Mouse (Mus musculus) stomach, embryonic 15.5 days (tissue): ENCODE data around the gene Tnfrsf25. TPM values are rescaled to one million over a fixed set of nuclear protein-coding genes. Genes with fewer than 3 reads are reported as not detected.

ENCODE experiments used
- ATAC-seq: fragments of 200-750 bp; cut with Nextera tagmentation; 2 replicates; pipeline ENCODE4 v1.8.0; 2017; ENCODE audit warnings: low read depth, moderate number of reproducible peaks, moderate TSS enrichment; ENCODE audit not compliant: insufficient read depth, low FRiP score
- H3K27ac ChIP-seq: fragments of 300-500 bp; sonication (generic); 2 replicates; pipeline ENCODE4 v1.5.1; 2015; ENCODE audit warnings: mild to moderate bottlenecking, inconsistent platforms
- H3K27me3 ChIP-seq: fragments of 300-500 bp; sonication (generic); replicated peaks from 2 replicates; pipeline ENCODE4 v1.6.1; 2015; ENCODE audit warnings: inconsistent platforms
- H3K36me3 ChIP-seq: fragments of 300-500 bp; sonication (generic); 2 replicates; pipeline ENCODE4 v1.6.1; 2015; ENCODE audit warnings: inconsistent platforms
- H3K4me1 ChIP-seq: fragments of 300-500 bp; sonication (generic); 2 replicates; pipeline ENCODE4 v1.6.1; 2015; ENCODE audit warnings: inconsistent platforms
- H3K4me2 ChIP-seq: fragments of 300-500 bp; sonication (generic); 2 replicates; pipeline ENCODE4 v1.6.1; 2015; ENCODE audit warnings: mild to moderate bottlenecking, inconsistent platforms
- H3K4me3 ChIP-seq: fragments of 300-500 bp; sonication (generic); replicated peaks from 2 replicates; pipeline ENCODE4 v1.5.1; 2015; ENCODE audit warnings: inconsistent platforms
- H3K9ac ChIP-seq: fragments of 300-500 bp; sonication (generic); 2 replicates; pipeline ENCODE4 v1.6.1; 2015; ENCODE audit warnings: inconsistent platforms
- H3K9me3 ChIP-seq: fragments of 300-500 bp; sonication (generic); 2 replicates; pipeline ENCODE4 v1.6.1; 2016; ENCODE audit warnings: inconsistent platforms
- WGBS: fragments of 180-500 bp; shearing (Covaris S2); methylation state at CpG from one replicate; pipeline ENCODE4 v1.1.7; 2015; 5-methylcytosine and 5-hydroxymethylcytosine counted together
- polyA plus RNA-seq: library from polyadenylated mRNA; unstranded; fragments of >200 nt; fragmentation: Nextera tagmentation; extraction: Ambion mirVana; gene quantifications from 2 replicates; pipeline ENCODE4 v1.2.1, GENCODE M21; 2015

Gene Tnfrsf25
- 0.84 and 1.4 TPM in 2 replicates for polyA plus RNA-seq

- H3K27me3 ChIP-seq = peaks cover 52% of the 10 kb centered on the region
- H3K4me2 ChIP-seq = peak within 1 kb of the TSS; percentile 42
- H3K27ac ChIP-seq = no peak within 1 kb of the TSS
- peak within 1 kb of the TSS; percentile 19; the same call in 1 of the 2 replicates for H3K4me3 ChIP-seq
- peaks cover 42% of the 10 kb centered on the region for H3K4me1 ChIP-seq
- H3K9ac ChIP-seq = no peak within 1 kb of the TSS
- no peaks in the 10 kb centered on the region for H3K9me3 ChIP-seq
- ATAC-seq = no peak
- WGBS = 8% methylated on average over 30 of the region's 30 CpGs
- peaks cover 11% of the 10 kb centered on the region; the same call in 1 of the 2 replicates for H3K36me3 ChIP-seq
These were observed at the start of gene Tnfrsf25 for GRCm38 (mm10) chr4:152115921-152116612. Gene Tnfrsf25, plus strand, starts transcription at chr4:152115934.

DNA sequence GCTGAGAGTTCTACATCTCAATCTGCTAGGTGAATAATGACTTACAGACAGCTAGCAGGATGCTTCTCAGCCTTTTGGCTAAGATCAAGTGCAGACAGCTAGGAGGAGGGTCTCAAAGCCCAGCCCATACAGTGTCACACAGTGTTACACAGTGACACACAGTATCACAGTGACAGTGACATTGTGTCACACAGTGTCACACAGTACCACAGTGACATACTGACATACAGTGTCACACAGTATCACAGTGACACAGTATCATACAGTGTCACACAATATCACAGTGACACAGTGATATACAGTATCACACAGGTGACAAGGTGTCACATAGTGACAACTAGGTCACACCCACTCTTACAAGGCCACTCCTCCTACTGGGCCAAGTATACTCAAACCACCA, 48.5 kb upstream of the Tnfrsf25 start:
- H3K36me3 ChIP-seq = no peaks in the 10 kb centered on the region
- H3K27ac ChIP-seq = no peak overlapping the region
- ATAC-seq = no peak
- H3K4me1 ChIP-seq = peaks cover 1% of the 10 kb centered on the region; the same call in 1 of the 2 replicates
- no peaks in the 10 kb centered on the region for H3K27me3 ChIP-seq
- no peak overlapping the region for H3K4me2 ChIP-seq
- H3K9me3 ChIP-seq = no peaks in the 10 kb centered on the region
- H3K9ac ChIP-seq = no peak overlapping the region
- H3K4me3 ChIP-seq = no peak overlapping the region

GRCm38 (mm10) chr4:152068166-152068724, 47.5 kb upstream of the Tnfrsf25 start:
- Histone ChIP-seq H3K4me3 (no peak overlapping the region), H3K9me3 (no peaks in the 10 kb centered on the region), H3K4me2 (no peak overlapping the region), H3K36me3 (no peaks in the 10 kb centered on the region), H3K27me3 (no peaks in the 10 kb centered on the region), H3K9ac (no peak overlapping the region), H3K4me1 (peaks cover 6% of the 10 kb centered on the region), H3K27ac (no peak overlapping the region)
- no peak for ATAC-seq
- 70% methylated on average over 6 of the region's 6 CpGs for WGBS

DNA sequence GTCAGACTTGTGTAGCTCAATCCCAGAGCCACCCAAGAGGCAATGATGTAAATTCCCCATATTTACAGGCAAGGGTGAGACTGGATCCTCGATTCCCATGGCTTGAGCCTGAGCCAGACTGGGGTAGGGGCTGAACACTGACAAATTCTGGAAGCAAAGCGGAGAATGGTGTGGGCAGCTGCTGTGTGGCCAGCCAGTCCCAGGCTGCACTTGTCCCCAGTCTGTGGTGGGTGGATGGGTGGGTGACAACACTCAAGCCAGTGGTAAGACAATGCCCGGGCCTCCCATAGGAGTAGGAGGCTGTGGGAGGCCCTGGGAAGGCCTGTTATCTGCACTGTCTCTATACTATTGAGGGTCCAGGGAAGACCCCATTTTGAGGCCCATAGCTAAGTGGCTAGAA, 46.5 kb upstream of the Tnfrsf25 start:
- Histone ChIP-seq H3K4me1 (peaks cover 6% of the 10 kb centered on the region), H3K27me3 (no peaks in the 10 kb centered on the region), H3K9me3 (no peaks in the 10 kb centered on the region), H3K27ac (no peak overlapping the region), H3K4me2 (no peak overlapping the region), H3K9ac (no peak overlapping the region), H3K36me3 (no peaks in the 10 kb centered on the region), H3K4me3 (no peak overlapping the region)
- WGBS = 81% methylated on average over 3 of the region's 3 CpGs
- no peak for ATAC-seq

GRCm38 (mm10) chr4:152070494-152071396, 45.0 kb upstream of the Tnfrsf25 start:
- H3K4me3 ChIP-seq = no peak overlapping the region
- ATAC-seq = no peak
- no peak overlapping the region for H3K4me2 ChIP-seq
- H3K36me3 ChIP-seq = no peaks in the 10 kb centered on the region
- H3K4me1 ChIP-seq = peaks cover 6% of the 10 kb centered on the region
- H3K9ac ChIP-seq = no peak overlapping the region
- WGBS = 72% methylated on average over 11 of the region's 11 CpGs
- no peaks in the 10 kb centered on the region for H3K27me3 ChIP-seq
- H3K9me3 ChIP-seq = no peaks in the 10 kb centered on the region
- no peak overlapping the region for H3K27ac ChIP-seq

- H3K4me2 ChIP-seq = no peak within 1 kb of the TSS
- no peaks in the 10 kb centered on the region for H3K36me3 ChIP-seq
- no peak within 1 kb of the TSS for H3K9ac ChIP-seq
- no peak within 1 kb of the TSS for H3K27ac ChIP-seq
- no peaks in the 10 kb centered on the region for H3K9me3 ChIP-seq
- peaks cover 6% of the 10 kb centered on the region for H3K4me1 ChIP-seq
- no peak for ATAC-seq
- 63% methylated on average over 10 of the region's 10 CpGs for WGBS
- no peaks in the 10 kb centered on the region for H3K27me3 ChIP-seq
- no peak within 1 kb of the TSS for H3K4me3 ChIP-seq
These were observed 43.6 kb upstream of the Tnfrsf25 start, which contains the start of gene Plekhg5 for GRCm38 (mm10) chr4:152072121-152072601. Gene Plekhg5, plus strand, starts transcription at chr4:152072498.

GRCm38 (mm10) chr4:152072655-152073054, 43.1 kb upstream of the Tnfrsf25 start:
- Histone ChIP-seq H3K36me3 (no peaks in the 10 kb centered on the region), H3K4me1 (peaks cover 6% of the 10 kb centered on the region), H3K4me2 (no peak overlapping the region), H3K9ac (no peak overlapping the region), H3K27me3 (no peaks in the 10 kb centered on the region), H3K27ac (no peak overlapping the region), H3K9me3 (no peaks in the 10 kb centered on the region), H3K4me3 (no peak overlapping the region)
- WGBS = 62% methylated on average over 10 of the region's 10 CpGs
- ATAC-seq = no peak

GRCm38 (mm10) chr4:152073715-152074114, 42.0 kb upstream of the Tnfrsf25 start:
- Histone ChIP-seq H3K4me1 (peaks cover 6% of the 10 kb centered on the region), H3K36me3 (no peaks in the 10 kb centered on the region), H3K27ac (no peak overlapping the region), H3K9me3 (no peaks in the 10 kb centered on the region), H3K4me3 (no peak overlapping the region), H3K4me2 (no peak overlapping the region), H3K27me3 (no peaks in the 10 kb centered on the region), H3K9ac (no peak overlapping the region)
- ATAC-seq = no peak
- WGBS = 72% methylated on average over 6 of the region's 6 CpGs

DNA sequence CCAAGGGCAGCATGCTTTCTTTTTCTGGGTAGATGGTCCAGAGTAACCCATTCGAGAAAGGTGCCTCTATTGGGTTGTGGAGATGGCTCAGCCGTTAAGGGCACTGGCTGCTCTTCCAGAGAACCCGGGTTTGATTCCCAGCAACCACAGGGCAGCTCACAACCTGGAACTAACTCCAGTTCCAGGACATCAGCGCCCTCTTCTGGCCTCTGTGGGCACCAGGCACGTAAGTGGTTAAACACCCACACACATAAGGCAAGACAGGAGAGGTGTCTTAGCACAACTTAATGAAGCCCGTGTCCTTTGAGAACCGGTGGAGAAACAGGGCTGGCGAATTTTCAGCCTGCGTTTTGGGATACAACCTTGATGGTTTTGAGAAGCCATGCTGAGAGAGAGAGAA, 41.2 kb upstream of the Tnfrsf25 start:
- H3K27me3 ChIP-seq = no peaks in the 10 kb centered on the region
- WGBS = 85% methylated on average over 9 of the region's 9 CpGs
- peaks cover 6% of the 10 kb centered on the region for H3K4me1 ChIP-seq
- H3K9me3 ChIP-seq = no peaks in the 10 kb centered on the region
- H3K9ac ChIP-seq = no peak overlapping the region
- no peak for ATAC-seq
- no peak overlapping the region for H3K4me3 ChIP-seq
- H3K4me2 ChIP-seq = no peak overlapping the region
- H3K27ac ChIP-seq = no peak overlapping the region
- H3K36me3 ChIP-seq = no peaks in the 10 kb centered on the region

DNA sequence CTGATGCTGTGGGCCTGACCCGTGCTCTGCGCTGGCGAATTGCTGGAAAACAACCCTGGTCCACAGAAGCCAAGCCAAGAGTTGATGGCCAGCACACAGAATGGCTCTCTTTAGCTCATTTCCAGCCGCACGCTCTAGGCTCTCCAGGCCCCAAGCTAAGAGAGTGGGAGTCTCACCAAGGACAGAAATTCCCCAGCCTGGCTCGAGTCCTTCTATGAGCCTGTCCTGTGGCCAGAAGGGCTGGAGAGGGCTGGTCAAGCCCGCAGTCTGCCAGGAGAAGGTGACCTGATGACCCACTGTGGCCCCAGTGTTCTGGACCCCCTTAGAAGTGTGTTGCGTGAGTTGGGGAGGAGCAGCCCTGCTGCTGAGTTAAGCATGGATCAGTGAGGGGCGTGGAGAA, 38.5 kb upstream of the Tnfrsf25 start:
- Histone ChIP-seq H3K4me1 (peaks cover 6% of the 10 kb centered on the region), H3K9me3 (no peaks in the 10 kb centered on the region), H3K4me2 (no peak overlapping the region), H3K27ac (no peak overlapping the region), H3K9ac (no peak overlapping the region), H3K27me3 (no peaks in the 10 kb centered on the region), H3K36me3 (no peaks in the 10 kb centered on the region), H3K4me3 (no peak overlapping the region)
- 89% methylated on average over 9 of the region's 9 CpGs for WGBS
- no peak for ATAC-seq

GRCm38 (mm10) chr4:152078105-152078530, 37.6 kb upstream of the Tnfrsf25 start:
- Histone ChIP-seq H3K27me3 (no peaks in the 10 kb centered on the region), H3K4me1 (no peaks in the 10 kb centered on the region), H3K36me3 (no peaks in the 10 kb centered on the region), H3K4me3 (no peak overlapping the region), H3K27ac (no peak overlapping the region), H3K9ac (no peak overlapping the region), H3K9me3 (no peaks in the 10 kb centered on the region), H3K4me2 (no peak overlapping the region)
- 87% methylated on average over 10 of the region's 10 CpGs for WGBS
- ATAC-seq = no peak

GRCm38 (mm10) chr4:152079261-152079660, 36.5 kb upstream of the Tnfrsf25 start:
- H3K27ac ChIP-seq = no peak overlapping the region
- H3K4me3 ChIP-seq = no peak overlapping the region
- H3K9me3 ChIP-seq = no peaks in the 10 kb centered on the region
- H3K27me3 ChIP-seq = no peaks in the 10 kb centered on the region
- no peaks in the 10 kb centered on the region for H3K4me1 ChIP-seq
- ATAC-seq = no peak
- H3K36me3 ChIP-seq = no peaks in the 10 kb centered on the region
- H3K9ac ChIP-seq = no peak overlapping the region
- WGBS = 85% methylated on average over 3 of the region's 3 CpGs
- H3K4me2 ChIP-seq = no peak overlapping the region
